Mouse (Mus musculus): Measurements from ENCODE around the gene Abcc8.

The Abcc8 gene

DNA sequence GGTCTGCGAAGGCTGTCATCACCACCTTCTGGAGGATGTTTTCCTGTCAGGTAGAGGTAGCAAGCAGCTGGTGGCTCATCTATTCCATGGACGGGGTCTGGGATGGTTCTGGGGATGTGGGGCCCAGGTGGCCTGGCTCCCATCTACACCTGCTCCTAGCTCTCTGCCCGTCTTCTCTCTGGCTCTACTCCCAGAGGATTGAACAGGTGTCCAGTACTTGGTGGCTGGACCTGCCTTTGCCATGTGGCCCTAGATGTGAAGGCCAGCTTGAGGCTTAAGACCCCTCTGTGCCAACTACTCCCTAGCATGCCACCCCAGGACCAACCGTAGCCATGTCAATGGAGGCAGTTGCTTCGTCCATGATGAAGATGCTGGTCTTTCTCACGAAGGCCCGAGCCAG, 74.3 kb downstream of the Abcc8 start:
- DNase-seq: no peak

DNA sequence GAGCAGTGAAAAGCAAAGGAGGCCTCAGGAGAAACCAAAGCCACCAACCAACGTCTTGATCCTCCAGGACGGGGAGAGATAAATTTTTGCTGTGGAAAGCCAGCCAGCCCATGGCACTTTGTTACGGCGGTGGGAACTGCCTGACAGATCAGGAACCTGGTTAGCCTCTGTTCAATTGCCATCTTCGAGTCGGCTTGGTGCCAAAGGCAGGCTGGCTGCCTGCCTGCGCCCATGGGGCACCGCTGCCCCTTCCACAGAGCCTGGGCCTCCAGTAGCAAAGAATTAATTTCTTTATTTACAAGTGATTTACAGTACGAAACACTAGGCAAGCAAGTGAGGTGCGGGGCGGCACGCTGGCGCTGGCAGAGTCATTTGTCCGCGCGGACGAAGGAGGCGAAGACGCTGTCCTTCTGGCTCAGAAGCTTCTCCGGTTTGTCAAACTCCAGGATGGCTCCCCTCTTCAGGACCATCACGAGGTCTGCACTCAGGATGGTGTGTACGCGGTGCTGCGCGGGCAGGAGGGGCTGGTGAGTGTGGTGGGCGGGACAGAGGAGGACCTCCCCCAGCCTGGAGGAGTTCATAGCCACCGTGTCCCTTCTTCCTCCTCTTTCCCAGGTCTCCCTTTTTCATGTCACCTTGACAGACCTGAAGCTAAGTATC, 75.4 kb downstream of the Abcc8 start:
- DNase-seq: no peak

DNA sequence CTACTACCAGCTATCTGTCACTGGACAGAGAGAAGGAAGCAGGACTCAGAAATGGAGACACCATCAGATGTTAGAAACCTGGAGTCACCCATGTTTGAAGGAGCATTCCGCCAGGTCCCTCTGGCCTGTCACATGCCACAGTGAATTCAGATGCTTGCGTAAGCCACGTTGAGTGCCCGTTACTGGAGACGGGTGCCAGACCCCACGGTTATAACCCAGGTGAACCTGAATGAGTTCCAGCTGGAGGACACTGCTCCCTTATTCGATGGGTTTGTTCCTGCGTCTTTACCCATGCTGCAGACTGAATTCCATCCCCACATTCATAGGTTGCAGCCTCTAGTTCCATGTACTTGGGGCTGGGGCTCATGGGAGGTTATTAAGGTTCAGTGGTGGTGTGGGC, 76.1 kb downstream of the Abcc8 start:
- no peak for DNase-seq

DNA sequence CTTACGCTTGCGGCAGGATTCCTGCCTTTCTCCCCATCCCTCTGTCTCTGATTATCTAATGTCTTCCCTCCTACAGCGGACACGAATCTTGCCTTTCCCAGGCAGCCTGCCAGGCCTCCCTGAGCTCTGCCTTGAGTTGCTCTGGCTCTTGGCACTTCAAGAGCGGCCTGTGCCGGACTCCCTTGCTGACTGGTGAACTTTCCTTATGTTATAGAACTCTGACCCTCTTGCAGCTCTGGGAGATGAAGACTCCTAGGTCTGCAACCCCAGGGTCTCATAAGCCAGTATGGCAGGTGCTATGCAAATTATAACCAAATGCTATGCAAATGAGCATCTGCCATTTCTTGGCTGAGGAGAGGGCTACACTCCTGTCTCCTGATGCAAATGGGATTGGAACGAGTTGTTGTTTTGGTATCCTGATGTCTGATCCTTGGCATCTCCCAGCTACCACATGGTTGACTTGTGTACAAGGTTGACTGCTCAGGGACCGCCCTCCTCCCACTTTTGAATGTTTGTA, 76.7 kb downstream of the Abcc8 start:
- no peak for DNase-seq

DNA sequence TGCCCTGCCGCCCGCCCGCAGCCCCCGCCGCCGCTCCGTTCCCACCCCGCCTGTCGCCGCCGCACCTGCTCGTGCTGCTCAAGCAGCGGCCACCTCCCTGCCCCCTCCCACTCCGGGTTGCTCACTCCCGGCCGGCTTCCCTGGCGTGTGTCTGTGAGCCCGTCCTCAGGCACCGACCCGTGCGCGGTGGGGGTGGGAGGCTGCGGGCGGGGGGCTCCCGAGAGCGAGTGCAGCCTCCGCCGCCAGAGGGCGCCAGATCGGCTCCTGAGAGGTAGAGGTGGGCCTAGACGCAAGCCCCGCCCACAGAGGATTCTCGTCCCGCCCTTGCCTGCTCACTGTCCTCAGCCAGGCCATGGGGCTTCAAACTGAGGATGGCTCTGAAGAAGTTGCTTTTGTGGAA, 79.3 kb downstream of the Abcc8 start, which contains the start of gene Kcnj11:
Gene Kcnj11 (minus strand): TSS at position 202 of the 400 bp plus-strand sequence.
- DNase-seq: peak; percentile 96

DNA sequence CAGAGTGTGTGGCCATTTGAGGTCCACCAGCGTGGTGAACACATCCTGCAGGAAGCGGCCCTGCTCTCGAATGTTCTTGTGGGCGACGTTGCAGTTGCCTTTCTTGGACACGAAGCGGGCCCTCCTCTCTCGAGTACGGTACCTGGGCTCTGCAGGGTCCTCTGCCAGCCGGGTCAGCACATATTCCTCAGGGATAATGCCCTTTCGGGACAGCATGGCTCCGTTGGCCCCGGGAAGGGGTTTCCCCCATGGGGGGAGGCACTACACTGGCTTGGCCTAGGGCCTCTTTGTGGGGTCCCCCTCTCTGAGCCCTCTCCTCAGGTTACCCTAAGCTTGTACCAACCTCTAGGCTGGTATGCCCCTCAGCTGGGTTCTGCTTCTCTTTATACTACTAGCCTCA, 80.2 kb downstream of the Abcc8 start:
- peak; percentile 93 for DNase-seq

DNA sequence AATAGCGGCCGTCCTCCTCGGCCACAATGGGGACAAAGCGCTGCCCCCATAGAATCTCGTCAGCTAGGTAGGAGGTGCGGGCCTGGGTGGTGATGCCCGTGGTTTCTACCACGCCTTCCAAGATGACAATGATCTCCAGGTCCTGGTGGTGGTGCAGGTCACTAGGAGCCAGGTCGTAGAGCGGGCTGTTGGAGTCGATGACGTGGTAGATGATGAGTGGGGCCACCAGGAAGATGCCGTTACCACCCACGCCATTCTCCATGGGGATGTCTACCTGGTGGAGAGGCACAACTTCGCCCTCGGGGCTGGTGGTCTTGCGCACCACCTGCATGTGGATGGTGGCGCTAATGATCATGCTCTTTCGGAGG, 80.9 kb downstream of the Abcc8 start:
- DNase-seq: no peak

DNA sequence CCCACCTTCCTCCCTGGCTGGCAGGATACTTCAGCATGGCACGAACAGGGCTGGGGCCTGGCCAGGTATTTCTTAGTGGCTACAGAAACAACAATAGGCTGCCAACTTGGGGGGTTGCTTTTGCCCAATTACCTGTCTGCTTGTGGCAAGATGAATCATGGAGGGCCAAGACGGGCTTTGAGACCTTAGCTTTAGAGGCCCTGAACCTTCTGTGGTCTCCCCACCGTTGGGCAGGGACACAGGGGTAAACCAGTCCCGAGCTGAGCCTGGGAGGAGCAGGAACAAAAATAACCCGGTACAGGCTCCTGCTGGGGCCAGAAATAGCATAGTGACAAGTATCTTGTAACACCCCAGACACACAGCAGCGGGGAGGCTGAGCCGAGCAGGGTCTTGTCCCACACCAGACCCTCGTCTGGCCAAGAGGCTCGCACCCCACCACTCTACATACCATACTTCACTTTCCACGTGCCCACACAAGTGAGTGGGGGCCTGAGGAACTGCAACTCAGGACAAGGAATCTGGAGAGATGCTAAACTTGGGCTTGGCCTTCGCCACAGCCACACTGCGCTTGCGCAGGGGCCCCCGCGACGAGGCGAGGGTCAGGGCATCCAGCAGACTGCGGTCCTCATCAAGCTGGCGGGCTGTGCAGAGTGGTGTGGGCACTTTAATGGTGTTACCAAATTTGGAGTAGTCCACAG, 81.5 kb downstream of the Abcc8 start:
- peak; percentile 98 for DNase-seq

DNA sequence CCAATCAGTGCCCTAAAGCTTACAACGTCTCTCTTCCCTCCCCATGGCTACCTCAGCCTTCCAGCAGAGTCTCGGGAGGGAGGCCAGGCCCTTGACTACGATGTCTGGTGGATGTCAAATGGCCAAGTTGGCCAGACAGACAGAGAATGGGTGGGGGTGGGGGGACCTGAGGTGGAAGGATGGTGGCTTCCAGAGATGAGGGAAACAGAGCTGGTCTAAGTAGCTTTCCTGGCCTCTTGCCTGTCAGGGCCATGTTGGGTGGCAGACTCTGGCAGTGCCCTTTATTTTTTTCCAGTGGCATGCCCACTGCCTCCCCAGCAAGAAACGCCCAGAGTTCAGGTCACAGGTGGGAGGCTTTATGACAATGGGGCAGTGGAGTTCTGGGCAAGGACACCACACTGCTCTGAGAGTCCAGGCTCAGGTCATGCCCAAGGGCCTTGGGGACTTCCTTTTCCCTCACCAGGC, 82.5 kb downstream of the Abcc8 start:
- peak; percentile 96 for DNase-seq

DNA sequence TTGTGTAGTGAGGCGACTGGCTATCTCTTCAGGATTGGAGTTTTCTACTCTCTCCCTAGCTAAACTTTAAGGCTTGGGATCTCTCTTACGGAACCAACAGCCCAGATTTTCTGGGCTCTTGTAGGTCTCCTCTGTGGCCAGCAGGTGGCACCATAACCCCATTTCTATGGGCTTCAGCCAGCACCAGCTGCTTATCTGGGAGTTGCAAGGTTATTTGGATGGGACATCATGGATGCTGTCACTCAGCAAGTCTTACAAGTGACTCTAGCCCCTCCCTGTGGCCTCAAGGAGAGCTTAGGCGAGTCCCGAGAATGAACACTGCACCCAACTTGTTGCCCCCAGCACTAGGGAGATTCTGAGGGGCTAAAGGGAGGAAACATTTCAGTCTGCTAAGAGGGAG, 83.7 kb downstream of the Abcc8 start:
- DNase-seq: peak; percentile 94

DNA sequence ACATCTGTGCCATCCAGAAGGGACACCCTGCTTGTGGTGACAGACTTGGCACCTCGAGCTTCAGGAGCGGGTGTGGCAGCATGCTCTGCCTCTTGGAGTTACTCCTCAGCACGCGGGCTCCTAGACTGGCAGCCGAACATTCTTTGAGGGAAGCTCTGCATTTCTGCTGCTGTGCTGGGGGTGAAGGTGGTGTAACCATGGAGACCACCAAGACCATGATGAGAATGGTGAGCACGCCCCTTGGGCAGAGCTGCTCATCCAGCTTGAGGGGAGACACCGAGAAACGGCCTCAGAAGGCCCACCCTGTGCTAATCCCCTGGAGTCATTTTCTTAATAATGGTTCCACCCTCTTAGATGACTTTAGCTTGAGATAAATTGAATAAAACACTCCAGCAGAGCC, 87.0 kb downstream of the Abcc8 start:
- DNase-seq: no peak

DNA sequence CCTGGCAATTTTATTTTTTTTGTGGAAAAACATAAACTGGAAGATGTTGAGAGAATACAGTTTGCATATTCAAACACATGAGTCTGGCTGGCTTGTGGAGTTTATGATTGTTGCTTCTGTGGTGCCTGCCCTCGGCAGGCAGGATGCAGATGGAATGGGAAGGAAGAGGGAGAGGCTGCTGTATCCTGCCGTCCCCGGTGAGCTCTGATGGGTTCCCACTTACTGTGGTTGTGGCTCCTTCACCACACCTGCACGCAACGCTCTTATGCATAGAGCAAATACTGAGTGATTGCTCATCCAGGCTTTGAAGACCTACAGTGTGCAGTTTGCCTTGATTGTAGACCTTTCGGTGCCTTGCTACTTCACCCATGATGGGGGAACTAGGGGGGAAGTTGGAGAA, 91.6 kb downstream of the Abcc8 start:
- DNase-seq: no peak

DNA sequence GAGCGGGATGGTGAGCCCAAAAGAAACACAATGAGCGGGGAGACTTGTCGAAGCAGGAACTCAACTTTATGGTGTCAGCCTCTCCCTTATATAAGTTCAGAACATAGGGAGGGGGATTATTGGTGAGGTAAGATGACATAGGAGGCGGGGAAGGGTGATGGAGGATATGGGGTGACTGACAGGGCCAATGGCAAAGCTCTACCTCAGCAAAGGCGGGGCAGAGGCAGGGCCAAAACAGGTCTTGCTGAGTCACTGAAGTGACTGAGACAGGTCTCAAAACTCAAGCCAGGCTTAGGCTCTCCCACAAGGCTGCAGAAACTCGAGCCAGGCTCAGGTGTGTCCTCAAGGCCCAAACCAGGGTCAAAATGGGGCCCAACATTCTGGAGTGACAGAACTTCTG, 93.5 kb downstream of the Abcc8 start:
- DNase-seq: no peak

DNA sequence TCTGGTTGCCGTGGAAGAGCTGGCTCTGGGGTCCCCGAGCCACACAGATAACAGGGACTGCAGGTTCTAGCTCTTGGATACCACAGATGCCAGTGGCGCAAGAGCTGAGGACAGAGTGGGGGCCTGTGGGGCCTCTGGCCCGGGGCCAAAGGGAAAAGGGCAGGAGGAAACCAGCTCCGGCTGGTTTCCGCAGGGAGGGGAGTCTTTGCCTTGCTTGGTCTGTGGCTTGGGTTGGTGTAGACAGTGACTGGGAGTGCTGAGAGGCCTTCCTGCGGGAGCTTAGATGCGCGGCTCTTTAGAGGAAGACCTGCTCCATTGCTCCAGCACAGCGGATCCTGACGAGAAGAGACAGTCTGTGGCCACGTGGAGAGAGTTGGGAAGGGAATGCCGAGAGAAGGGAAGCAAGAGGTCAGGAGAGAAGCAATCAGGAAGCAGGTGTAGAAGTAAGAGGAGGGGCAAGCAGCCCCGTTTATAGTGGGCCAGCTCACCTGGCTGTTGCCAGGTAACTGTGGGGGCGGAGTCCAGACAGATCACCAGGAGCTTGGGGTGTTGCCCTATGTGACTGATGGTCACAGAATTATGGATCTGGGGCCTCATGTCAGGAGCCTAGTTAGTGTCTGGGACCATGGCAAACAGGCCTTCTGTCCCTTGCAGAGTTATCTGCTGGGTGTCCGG, 94.9 kb downstream of the Abcc8 start:
- no peak for DNase-seq

DNA sequence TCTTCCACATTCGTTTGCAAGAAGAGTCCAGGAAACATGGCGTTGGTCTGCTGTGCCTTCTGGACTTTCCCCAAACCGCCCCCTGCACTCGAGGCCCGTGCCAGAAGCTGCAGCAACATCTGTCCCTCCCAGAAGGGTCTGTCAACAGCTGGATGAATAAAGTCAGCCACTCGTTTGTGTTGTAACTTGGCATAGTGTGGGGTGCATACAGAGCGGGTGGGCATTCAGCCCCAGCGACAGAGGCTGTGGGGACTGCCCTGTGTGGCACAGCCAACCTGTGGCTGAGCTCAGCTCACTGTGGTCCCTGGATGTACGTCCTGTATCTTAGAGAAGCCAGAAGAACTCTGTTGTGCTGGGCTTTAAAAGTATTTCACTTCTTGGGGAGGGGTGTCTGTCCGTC, 95.8 kb downstream of the Abcc8 start:
- no peak for DNase-seq

DNA sequence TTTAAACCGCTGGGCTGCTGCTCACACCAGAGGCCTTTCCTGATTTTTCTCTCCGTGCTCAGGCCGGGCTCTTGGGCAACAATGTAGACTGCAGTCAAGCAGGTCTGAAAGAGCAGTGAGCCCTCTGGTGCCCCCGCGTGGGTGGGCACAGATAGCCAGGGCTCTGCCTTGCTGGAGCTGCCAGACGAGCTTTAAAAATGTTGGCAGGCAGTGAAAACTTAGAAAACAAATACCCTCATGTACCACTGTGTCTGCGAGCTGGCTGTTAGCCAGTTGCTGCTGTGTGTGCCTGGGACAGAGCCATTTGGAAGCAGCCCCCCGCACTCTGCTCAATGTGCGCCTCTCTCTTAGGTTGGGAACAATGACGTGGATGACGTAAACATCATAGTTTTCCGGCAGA, 102.2 kb downstream of the Abcc8 start:
- no peak for DNase-seq

DNA sequence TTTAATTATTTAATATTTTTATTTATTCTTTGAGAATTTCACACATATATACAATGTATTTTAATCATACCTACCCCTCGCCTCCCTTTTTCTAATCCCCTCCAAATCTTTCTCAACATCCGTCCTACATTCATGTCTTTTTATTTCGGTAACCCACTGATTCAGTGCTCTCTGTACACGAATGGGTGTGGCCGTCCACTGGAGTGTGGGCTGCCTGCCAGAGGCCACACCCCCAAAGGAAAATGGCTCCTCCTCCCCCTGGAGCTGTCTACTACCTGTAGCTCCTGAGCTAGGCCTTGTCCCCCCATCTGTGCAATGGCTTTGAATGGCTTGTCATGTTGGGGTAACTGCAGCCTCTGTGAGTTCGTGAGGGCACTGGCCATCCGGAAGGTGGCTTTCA, 103.0 kb downstream of the Abcc8 start:
- no peak for DNase-seq

DNA sequence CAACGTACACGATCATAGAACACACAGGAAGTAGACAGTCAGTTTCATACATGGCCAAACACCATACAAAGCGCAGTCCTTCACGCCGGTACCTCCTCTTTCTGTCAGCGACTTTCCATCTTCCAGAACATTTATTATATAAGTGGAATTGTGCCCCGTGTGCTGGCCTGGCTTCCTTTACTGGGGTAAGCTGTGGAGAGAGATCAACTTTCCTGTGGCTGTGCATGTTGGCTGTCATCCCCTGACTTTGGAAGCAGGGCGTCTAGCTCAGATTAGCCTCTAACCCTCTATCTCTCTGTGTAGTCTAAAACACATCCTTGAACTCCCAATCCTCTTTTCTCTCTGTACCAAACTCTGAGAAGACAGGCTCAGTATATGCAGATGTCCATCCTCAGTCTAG, 111.0 kb downstream of the Abcc8 start:
- DNase-seq: no peak

DNA sequence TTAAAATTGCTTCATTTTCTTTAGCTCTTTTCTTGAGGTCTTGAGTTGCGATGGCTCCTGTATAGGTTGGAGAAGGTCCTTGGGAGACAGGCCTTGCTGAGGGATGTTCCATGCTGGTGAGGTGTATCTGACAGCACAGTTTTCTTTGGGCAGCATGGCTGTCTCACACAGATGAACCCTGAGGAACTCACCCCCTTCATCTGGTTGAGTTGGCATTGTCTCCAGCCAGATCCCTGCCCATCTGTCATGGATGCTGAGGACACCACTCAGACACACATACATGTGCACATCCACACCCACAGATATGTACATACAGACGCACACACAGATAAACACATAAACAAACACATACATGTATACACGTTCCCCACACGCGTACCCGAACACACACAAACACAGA, 116.5 kb downstream of the Abcc8 start:
- DNase-seq: no peak

DNA sequence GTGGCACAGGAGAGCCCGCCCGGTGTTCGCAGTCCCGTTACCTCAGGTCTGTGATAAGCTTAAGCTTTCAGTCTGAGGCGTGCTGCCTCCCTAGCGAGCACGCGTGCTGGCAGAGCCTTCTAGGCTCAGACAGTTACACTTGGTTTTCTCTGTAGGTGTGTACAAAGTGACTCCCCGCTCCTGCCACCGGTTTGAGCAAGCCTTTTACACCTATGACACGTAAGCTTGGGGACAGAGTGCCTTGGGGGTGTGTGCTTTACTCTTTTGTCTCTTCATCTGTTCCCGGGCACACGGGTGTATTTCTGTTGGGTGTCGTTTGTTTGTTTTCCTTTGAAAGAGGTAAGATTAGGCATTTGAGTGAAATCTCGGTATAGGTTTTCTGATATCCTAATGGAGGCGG, 118.2 kb downstream of the Abcc8 start:
- DNase-seq: no peak

DNA sequence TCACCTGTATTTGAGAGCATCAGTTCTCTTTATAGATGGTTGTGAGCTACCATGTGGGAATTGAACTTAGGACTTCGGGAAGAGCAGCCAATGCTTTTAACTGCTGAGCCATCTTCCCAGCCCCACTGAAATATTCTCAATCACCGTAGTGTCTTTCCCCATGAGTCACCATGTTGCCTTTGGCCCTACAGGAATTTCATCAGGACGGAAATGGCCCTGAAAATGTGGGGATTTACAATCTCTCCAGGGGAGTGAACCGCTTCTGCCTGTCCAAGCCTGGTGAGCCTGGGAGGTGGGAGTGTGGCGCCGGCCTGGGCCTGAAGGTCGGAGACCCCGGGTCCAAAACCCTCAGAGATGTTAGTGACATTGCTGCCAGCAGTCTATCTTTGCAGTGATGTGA, 119.1 kb downstream of the Abcc8 start:
- DNase-seq: no peak

DNA sequence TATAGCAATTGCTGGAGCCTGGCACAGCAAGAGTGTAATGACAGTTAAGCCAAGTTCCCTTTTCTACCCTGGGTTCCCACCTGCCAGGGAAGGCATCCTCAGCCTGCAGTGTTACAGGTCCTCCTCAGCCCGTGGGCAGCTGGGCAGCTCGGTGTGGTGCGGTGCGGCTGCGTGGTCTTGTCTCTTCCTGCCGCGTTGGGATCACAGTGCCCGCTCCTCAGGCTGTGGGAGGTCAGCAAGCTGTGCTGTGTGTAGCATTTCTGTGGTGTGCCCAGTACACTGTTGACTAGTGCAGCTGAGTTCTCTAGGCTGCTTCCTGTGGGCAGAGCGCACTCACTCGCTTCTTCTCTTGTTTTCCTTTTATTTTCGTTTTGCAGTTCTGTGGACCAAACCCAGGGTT, 121.0 kb downstream of the Abcc8 start:
- no peak for DNase-seq
